Mouse (Mus musculus) heart, postnatal 0 days (tissue): ENCODE measurements around the gene Reln.

Experiments
- CTCF ChIP-seq: IDR thresholded peaks from 2 replicates; pipeline ENCODE4 v1.5.1; 2016; ENCODE audit warnings: antibody characterized with exemption, control low read depth, low read depth
- EP300 ChIP-seq: IDR thresholded peaks from 2 replicates; pipeline ENCODE4 v1.6.1; 2016; ENCODE audit warnings: antibody characterized with exemption, low read depth

GRCm38 (mm10) chr5:21934811-21935396 is 409.6 kb downstream of the Reln start:
- no peak for TF ChIP-seq EP300
- no peak for TF ChIP-seq CTCF
